Mouse (Mus musculus) forebrain, embryonic 13.5 days (tissue): ENCODE measurements around the gene Lad1. TPM values are rescaled to one million over a fixed set of nuclear protein-coding genes. Genes with fewer than 3 reads are reported as not detected.
A peak's percentile ranks its signal among the peaks of the same experiment; 100 is the strongest.

ENCODE experiments used
- ATAC-seq: fragments of 200-750 bp; cut with Nextera tagmentation; 2 replicates; pipeline ENCODE4 v1.8.0; 2017
- H3K27ac ChIP-seq: fragments of 300-500 bp; sonication (generic); 2 replicates; pipeline ENCODE4 v1.5.1; 2015; ENCODE audit warnings: inconsistent platforms, mild to moderate bottlenecking, moderate library complexity
- H3K27me3 ChIP-seq: fragments of 300-500 bp; sonication (generic); 2 replicates; pipeline ENCODE4 v1.6.1; 2015; ENCODE audit warnings: mild to moderate bottlenecking, inconsistent platforms
- H3K36me3 ChIP-seq: fragments of 300-500 bp; sonication (generic); 2 replicates; pipeline ENCODE4 v1.6.1; 2015; ENCODE audit warnings: mild to moderate bottlenecking, inconsistent platforms; ENCODE audit not compliant: poor library complexity, severe bottlenecking
- H3K4me1 ChIP-seq: fragments of 300-500 bp; sonication (generic); 2 replicates; pipeline ENCODE4 v1.6.1; 2015; ENCODE audit warnings: inconsistent platforms
- H3K4me2 ChIP-seq: fragments of 300-500 bp; sonication (generic); 2 replicates; pipeline ENCODE4 v1.6.1; 2015; ENCODE audit warnings: inconsistent platforms, mild to moderate bottlenecking, moderate library complexity
- H3K4me3 ChIP-seq: fragments of 300-500 bp; sonication (generic); 2 replicates; pipeline ENCODE4 v1.5.1; 2015; ENCODE audit warnings: mild to moderate bottlenecking, inconsistent platforms
- H3K9ac ChIP-seq: fragments of 300-500 bp; sonication (generic); 2 replicates; pipeline ENCODE4 v1.6.1; 2015; ENCODE audit warnings: mild to moderate bottlenecking, inconsistent platforms
- H3K9me3 ChIP-seq: fragments of 300-500 bp; sonication (generic); replicated peaks from 2 replicates; pipeline ENCODE4 v1.6.1; 2016; ENCODE audit warnings: inconsistent platforms
- WGBS: fragments of 180-500 bp; shearing (Covaris S2); methylation state at CpG from one replicate; pipeline ENCODE4 v1.1.7; 2015; 5-methylcytosine and 5-hydroxymethylcytosine counted together
- polyA plus RNA-seq: library from polyadenylated mRNA; unstranded; fragments of >200 nt; fragmentation: Nextera tagmentation; extraction: Ambion mirVana; gene quantifications from 2 replicates; pipeline ENCODE4 v1.2.1, GENCODE M21; 2015

Lad1 gene
- polyA plus RNA-seq, 1 experiment from 2014 or later, result 0.36 TPM

GRCm38 (mm10) chr1:135852044-135852756 lies 33.8 kb downstream of the Lad1 start:
- Histone ChIP-seq H3K9ac (no peak overlapping the region), H3K36me3 (no peaks in the 10 kb centered on the region), H3K4me1 (peaks cover 20% of the 10 kb centered on the region), H3K27me3 (no peaks in the 10 kb centered on the region), H3K27ac (no peak overlapping the region), H3K4me3 (no peak overlapping the region), H3K4me2 (no peak overlapping the region), H3K9me3 (no peaks in the 10 kb centered on the region)
- ATAC-seq, result peak; percentile 71; the same call in 1 of the 2 replicates
- 35% methylated on average over 13 of the region's 13 CpGs for WGBS

GRCm38 (mm10) chr1:135853200-135853599 lies 34.8 kb downstream of the Lad1 start:
- H3K4me1 ChIP-seq, result peaks cover 20% of the 10 kb centered on the region
- no peak overlapping the region for H3K4me2 ChIP-seq
- no peak overlapping the region for H3K4me3 ChIP-seq
- H3K27ac ChIP-seq, result no peak overlapping the region
- no peaks in the 10 kb centered on the region for H3K27me3 ChIP-seq
- no peaks in the 10 kb centered on the region for H3K9me3 ChIP-seq
- no peak for ATAC-seq
- no peaks in the 10 kb centered on the region for H3K36me3 ChIP-seq
- no peak overlapping the region for H3K9ac ChIP-seq
- 96% methylated on average over 4 of the region's 4 CpGs for WGBS

- H3K4me2 ChIP-seq, result no peak overlapping the region
- no peak overlapping the region for H3K9ac ChIP-seq
- no peaks in the 10 kb centered on the region for H3K9me3 ChIP-seq
- no peak overlapping the region for H3K4me3 ChIP-seq
- WGBS, result 91% methylated on average over 6 of the region's 6 CpGs
- peaks cover 15% of the 10 kb centered on the region for H3K4me1 ChIP-seq
- H3K36me3 ChIP-seq, result no peaks in the 10 kb centered on the region
- no peak for ATAC-seq
- no peaks in the 10 kb centered on the region for H3K27me3 ChIP-seq
- no peak overlapping the region for H3K27ac ChIP-seq
Measured at GRCm38 (mm10) chr1:135854591-135855343, 36.4 kb downstream of the Lad1 start.

- Histone ChIP-seq H3K9me3 (no peaks in the 10 kb centered on the region), H3K4me2 (no peak overlapping the region), H3K9ac (no peak overlapping the region), H3K4me1 (peaks cover 15% of the 10 kb centered on the region), H3K4me3 (no peak overlapping the region), H3K27ac (no peak overlapping the region), H3K36me3 (no peaks in the 10 kb centered on the region), H3K27me3 (no peaks in the 10 kb centered on the region)
- 94% methylated on average over 1 of the region's 1 CpGs for WGBS
- no peak for ATAC-seq
Measured at GRCm38 (mm10) chr1:135855344-135855687, 36.9 kb downstream of the Lad1 start.

GRCm38 (mm10) chr1:135856070-135856469 lies 37.7 kb downstream of the Lad1 start:
- Histone ChIP-seq H3K4me1 (peaks cover 15% of the 10 kb centered on the region), H3K9ac (no peak overlapping the region), H3K27ac (no peak overlapping the region), H3K27me3 (no peaks in the 10 kb centered on the region), H3K4me3 (no peak overlapping the region), H3K36me3 (no peaks in the 10 kb centered on the region), H3K4me2 (no peak overlapping the region), H3K9me3 (no peaks in the 10 kb centered on the region)
- ATAC-seq, result no peak
- WGBS, result 72% methylated on average over 4 of the region's 4 CpGs

- ATAC-seq, result no peak
- H3K4me1 ChIP-seq, result peaks cover 5% of the 10 kb centered on the region
- H3K27ac ChIP-seq, result no peak overlapping the region
- no peak overlapping the region for H3K4me3 ChIP-seq
- H3K36me3 ChIP-seq, result no peaks in the 10 kb centered on the region
- H3K4me2 ChIP-seq, result no peak overlapping the region
- H3K9me3 ChIP-seq, result no peaks in the 10 kb centered on the region
- no peak overlapping the region for H3K9ac ChIP-seq
- 67% methylated on average over 11 of the region's 11 CpGs for WGBS
- no peaks in the 10 kb centered on the region for H3K27me3 ChIP-seq
Measured at GRCm38 (mm10) chr1:135857137-135857775, 38.9 kb downstream of the Lad1 start.

GRCm38 (mm10) chr1:135858533-135858932 lies 40.1 kb downstream of the Lad1 start:
- Histone ChIP-seq H3K4me1 (no peaks in the 10 kb centered on the region), H3K4me2 (no peak overlapping the region), H3K9ac (no peak overlapping the region), H3K4me3 (no peak overlapping the region), H3K27me3 (no peaks in the 10 kb centered on the region), H3K27ac (no peak overlapping the region), H3K36me3 (no peaks in the 10 kb centered on the region), H3K9me3 (no peaks in the 10 kb centered on the region)
- 92% methylated on average over 7 of the region's 7 CpGs for WGBS
- no peak for ATAC-seq

GRCm38 (mm10) chr1:135861091-135861490 lies 42.7 kb downstream of the Lad1 start:
- no peak overlapping the region for H3K9ac ChIP-seq
- WGBS, result 66% methylated on average over 5 of the region's 5 CpGs

GRCm38 (mm10) chr1:135861980-135862552 lies 43.7 kb downstream of the Lad1 start:
- Histone ChIP-seq H3K4me1 (no peaks in the 10 kb centered on the region), H3K27me3 (0 out of 2 replicates have a peak, but pooled peaks cover 4% of the 10 kb centered on the region), H3K27ac (no peak overlapping the region), H3K36me3 (no peaks in the 10 kb centered on the region), H3K9ac (no peak overlapping the region), H3K4me2 (no peak overlapping the region), H3K4me3 (no peak overlapping the region), H3K9me3 (no peaks in the 10 kb centered on the region)
- WGBS, result 69% methylated on average over 9 of the region's 9 CpGs
- no peak for ATAC-seq

More at GRCm38 (mm10) chr1:135861091-135861490, 42.7 kb downstream of the Lad1 start:
- Histone ChIP-seq H3K27ac (no peak overlapping the region), H3K9me3 (no peaks in the 10 kb centered on the region), H3K4me1 (no peaks in the 10 kb centered on the region), H3K4me3 (no peak overlapping the region), H3K36me3 (no peaks in the 10 kb centered on the region), H3K27me3 (0 out of 2 replicates have a peak, but pooled peaks cover 3% of the 10 kb centered on the region), H3K4me2 (no peak overlapping the region)
- ATAC-seq, result no peak

GRCm38 (mm10) chr1:135862561-135862960 lies 44.2 kb downstream of the Lad1 start:
- Histone ChIP-seq H3K9ac (no peak overlapping the region), H3K36me3 (no peaks in the 10 kb centered on the region), H3K4me2 (no peak overlapping the region), H3K9me3 (no peaks in the 10 kb centered on the region), H3K4me3 (no peak overlapping the region), H3K27me3 (0 out of 2 replicates have a peak, but pooled peaks cover 4% of the 10 kb centered on the region), H3K4me1 (no peaks in the 10 kb centered on the region), H3K27ac (no peak overlapping the region)
- 80% methylated on average over 5 of the region's 5 CpGs for WGBS
- ATAC-seq, result no peak

GRCm38 (mm10) chr1:135863786-135864335 lies 45.5 kb downstream of the Lad1 start:
- H3K4me3 ChIP-seq, result no peak overlapping the region
- no peak for ATAC-seq
- no peak overlapping the region for H3K9ac ChIP-seq
- no peak overlapping the region for H3K27ac ChIP-seq
- H3K4me2 ChIP-seq, result no peak overlapping the region
- 0 out of 2 replicates have a peak, but pooled peaks cover 4% of the 10 kb centered on the region for H3K27me3 ChIP-seq
- no peaks in the 10 kb centered on the region for H3K4me1 ChIP-seq
- no peaks in the 10 kb centered on the region for H3K36me3 ChIP-seq
- H3K9me3 ChIP-seq, result no peaks in the 10 kb centered on the region
- 85% methylated on average over 9 of the region's 9 CpGs for WGBS

GRCm38 (mm10) chr1:135864830-135865229 lies 46.4 kb downstream of the Lad1 start:
- no peak overlapping the region for H3K4me3 ChIP-seq
- WGBS, result 88% methylated on average over 6 of the region's 6 CpGs
- H3K9me3 ChIP-seq, result no peaks in the 10 kb centered on the region
- no peak overlapping the region for H3K4me2 ChIP-seq
- no peak for ATAC-seq
- no peaks in the 10 kb centered on the region for H3K36me3 ChIP-seq
- 0 out of 2 replicates have a peak, but pooled peaks cover 4% of the 10 kb centered on the region for H3K27me3 ChIP-seq
- H3K27ac ChIP-seq, result no peak overlapping the region
- H3K4me1 ChIP-seq, result no peaks in the 10 kb centered on the region
- H3K9ac ChIP-seq, result no peak overlapping the region
